Mouse (Mus musculus) fibroblast of lung, adult 2 months (primary cell): ENCODE measurements around the gene Mef2d.

ENCODE experiments used
- DNase-seq: peaks from one replicate; pipeline ENCODE4 v3.0.0-alpha.2; 2011; ENCODE audit warnings: low read depth

Mef2d gene

DNA sequence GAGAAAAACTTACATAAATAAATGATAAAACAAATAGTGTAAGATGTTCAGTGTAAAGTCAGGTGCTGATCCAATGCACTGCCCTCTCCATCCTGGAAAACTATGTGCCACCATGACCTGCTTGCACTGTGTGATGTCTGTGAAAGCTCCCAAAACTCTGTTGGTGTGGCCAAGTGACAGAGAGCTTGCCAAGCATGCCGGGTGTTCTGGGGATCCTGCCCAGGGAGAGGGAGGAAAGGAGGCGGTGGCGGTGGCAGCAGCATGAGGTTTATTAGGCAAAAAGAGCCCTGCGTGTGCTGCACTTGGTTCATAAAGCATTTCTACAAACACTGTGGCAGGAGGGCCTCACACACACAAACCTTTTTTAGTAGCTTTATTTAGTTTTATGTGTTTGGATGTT, 39.2 kb downstream of the Mef2d start:
- DNase-seq: no peak

GRCm38 (mm10) chr3:88186424-88186823, 44.3 kb downstream of the Mef2d start:
- DNase-seq: no peak

GRCm38 (mm10) chr3:88191146-88191545, 49.0 kb downstream of the Mef2d start:
- no peak for DNase-seq

- DNase-seq: no peak
These were observed 49.8 kb downstream of the Mef2d start for GRCm38 (mm10) chr3:88191820-88192616.

DNA sequence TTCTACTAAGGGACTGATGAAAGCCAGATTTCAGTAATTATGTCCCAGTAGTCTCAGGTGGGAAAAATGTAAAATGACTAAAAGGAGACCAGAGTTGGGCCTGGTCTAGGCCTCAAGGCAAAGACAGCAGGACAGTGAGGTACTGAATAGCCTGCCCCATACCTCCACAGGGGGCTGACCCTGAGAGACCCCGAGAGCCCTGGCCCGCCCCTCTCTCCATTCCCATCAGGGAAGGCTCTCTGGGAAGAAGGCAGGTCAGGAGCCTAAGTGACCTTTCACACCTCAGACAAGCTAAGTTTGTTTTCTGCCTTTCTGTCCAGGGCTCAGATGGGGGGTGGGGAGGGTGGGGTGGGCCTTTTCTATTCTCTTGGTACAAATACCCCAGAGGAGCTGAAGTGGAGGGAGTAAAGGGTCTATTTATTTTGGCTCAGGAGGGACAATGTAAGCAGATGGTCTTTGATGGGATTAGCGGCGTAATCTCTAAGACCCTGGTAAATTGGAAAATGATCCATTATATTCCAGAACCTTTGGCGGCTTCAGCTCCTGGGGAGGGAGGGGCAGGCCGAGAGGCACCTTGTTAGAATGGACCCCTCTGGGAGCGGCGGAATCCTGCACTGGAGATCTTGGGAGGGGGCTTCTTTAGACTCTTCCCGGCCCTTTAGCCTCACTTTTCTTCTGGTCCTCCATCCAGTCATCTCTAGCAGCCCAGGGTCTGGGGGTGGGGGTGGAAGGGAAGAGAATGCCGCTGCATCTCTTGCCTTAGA, 55.8 kb downstream of the Mef2d start:
- DNase-seq: no peak

- DNase-seq: no peak
These were observed 56.4 kb downstream of the Mef2d start for GRCm38 (mm10) chr3:88198505-88199020.

- no peak for DNase-seq
These were observed 57.5 kb downstream of the Mef2d start for GRCm38 (mm10) chr3:88199541-88200110.

GRCm38 (mm10) chr3:88200161-88200971, 58.2 kb downstream of the Mef2d start:
- DNase-seq: no peak

DNA sequence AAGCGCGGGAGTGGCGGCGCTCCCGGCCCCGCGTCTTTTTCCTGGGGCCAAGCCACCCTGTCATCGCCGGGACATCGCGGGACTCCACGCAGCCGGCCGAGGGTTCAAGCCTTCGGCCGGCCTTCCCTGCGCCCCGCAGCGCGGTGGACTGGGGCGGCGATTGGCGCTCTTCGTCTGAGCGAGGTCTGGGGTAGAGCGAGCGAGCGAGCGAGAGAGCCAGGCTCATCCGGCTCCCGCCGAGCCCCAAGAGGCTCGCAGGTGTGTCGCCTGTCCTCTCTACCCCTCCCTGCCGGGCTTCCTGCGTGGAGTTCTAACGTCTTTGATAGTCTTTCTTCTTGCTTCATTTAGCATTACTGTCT, 58.8 kb downstream of the Mef2d start:
- no peak for DNase-seq

DNA sequence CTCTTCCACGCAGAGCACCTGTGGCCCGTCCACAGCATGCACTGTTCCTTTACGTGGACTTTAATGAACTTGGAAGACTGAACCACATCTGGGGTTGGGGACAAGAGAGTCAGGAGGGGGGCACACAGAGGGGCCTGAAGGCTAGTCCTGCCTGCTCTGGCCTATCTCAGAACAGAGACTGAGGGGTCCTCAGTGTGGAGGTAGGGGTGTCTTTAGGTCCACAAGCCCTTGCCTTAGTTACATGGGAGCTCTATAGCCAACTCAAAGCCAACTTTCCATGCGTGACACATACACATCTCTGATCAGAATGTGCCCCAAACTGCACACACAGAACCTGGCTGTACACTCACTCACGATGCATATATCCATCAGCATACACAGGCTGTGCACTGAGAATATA, 59.5 kb downstream of the Mef2d start:
- DNase-seq: no peak

GRCm38 (mm10) chr3:88202986-88203385, 60.8 kb downstream of the Mef2d start:
- no peak for DNase-seq

DNA sequence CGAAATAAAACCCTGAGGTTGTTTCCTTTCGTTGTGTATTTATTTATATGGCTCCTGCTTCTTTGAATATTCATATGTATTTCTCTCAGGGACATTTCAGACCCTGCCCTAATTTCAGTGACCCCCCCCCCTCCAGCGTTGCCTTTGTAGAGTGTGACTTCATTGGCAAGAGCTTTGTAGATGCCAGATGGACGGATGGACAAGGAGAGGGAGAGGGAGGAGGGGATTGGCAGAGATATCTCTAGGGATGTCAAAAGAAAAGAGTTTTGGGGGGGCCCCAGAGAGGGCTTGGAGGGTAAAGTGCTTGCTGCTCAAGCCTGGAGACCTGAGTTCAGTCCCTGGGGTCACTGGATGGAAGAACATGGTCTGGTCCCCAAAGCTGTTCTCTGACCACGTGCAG, 61.3 kb downstream of the Mef2d start:
- DNase-seq: no peak

- no peak for DNase-seq
These were observed 62.0 kb downstream of the Mef2d start for GRCm38 (mm10) chr3:88203999-88204700.

DNA sequence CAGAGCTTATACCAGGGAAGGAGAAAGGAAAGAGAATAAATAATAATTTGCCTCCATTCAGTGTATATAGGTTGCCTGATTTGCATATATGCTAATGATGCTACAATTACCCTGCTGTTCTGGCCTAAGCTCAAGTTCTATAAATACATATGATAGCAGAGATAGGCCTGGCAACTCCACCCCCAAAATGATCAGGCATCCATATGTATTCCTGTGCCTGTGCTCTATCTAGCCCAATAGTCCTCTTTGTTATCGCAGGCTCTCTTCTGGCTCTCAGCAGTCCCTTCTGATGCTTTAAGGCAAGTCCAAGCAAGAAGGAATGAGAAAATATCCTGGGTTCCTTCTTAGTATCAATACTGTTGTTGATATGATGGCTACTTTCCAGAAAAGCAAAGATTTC, 62.6 kb downstream of the Mef2d start:
- no peak for DNase-seq

GRCm38 (mm10) chr3:88205176-88205562, 63.0 kb downstream of the Mef2d start:
- no peak for DNase-seq

- no peak for DNase-seq
These were observed 63.7 kb downstream of the Mef2d start for GRCm38 (mm10) chr3:88205563-88206491.

- no peak for DNase-seq
These were observed 64.3 kb downstream of the Mef2d start for GRCm38 (mm10) chr3:88206500-88206899.

DNA sequence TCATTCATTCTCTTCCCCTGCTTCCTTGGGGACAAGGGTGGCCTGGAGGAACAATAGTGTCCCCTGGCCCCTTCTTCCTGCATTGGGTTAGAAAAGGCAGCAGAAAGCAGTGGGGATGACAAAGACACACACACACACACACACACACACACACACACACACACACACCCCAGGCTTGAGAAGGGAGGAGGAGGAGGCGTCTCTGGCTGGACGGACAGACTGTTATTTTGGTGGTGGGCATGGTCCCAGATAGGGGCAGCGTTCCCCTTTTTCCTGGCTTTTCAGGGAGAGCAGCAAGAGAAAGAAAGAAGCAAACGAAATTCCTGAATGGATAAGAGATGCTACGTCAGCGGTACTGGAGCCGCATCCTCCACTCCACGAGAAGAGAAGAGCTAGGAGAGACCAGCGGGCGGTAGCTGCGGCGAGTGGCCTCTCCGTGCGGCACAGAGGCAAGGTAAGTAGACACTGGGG, 64.8 kb downstream of the Mef2d start:
- DNase-seq: no peak

DNA sequence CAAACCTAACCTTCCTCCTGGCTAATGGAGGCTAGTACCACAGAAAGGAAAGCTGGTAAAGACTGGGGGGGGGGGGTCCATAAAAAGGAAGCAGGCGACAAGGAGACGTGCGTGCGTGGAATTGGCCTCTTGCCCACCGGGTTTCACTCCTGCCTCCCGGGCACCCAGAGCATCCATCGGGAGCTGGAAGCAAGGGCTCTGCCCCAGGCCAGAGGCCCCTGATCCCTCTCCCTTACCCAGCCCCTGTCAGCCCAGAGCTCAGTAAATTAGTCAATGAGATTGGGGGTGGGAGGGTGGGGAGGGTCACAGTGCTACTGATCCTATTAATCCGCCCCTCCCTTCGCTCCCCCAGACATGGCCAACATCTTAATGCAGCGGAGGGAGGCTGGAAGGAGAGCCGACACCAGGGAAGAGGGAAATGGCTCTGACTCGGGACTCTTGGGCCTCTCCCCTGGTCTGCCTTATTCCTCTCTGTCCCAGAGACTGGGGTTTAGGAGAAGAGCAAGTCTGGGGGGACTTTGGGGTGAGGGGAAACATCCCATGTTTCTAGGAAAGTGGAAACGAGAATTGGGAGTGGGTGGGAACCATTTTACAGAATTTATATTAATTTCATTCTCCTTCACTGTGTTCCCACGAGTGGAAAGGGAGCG, 65.4 kb downstream of the Mef2d start:
- DNase-seq: no peak

GRCm38 (mm10) chr3:88208226-88208720, 66.1 kb downstream of the Mef2d start:
- DNase-seq: no peak
